In genomic region chr14:113710953-113711352, GRCm38 (mm10) we compare ENCODE assay signal across 16 mouse cellular contexts.
"Had no signal": no experiment of that assay in that cellular context is flagged by ENCODE, and none has a peak within 500 bp of the region (broad histone marks: within the 10 kb centered on the region; RNA-seq: fewer than 3 reads in every experiment).

No protein-coding gene starts in this region.

- DNase-seq: retina, postnatal 1 day; right cerebral cortex, adult 18-20 months; right cerebral cortex, postnatal 14 days; right cerebral cortex, postnatal 25 days; right cerebral cortex, postnatal 4 days; spleen, adult 18-20 months; thymus, adult 18-20 months; thymus, adult 2 months; thymus, postnatal 14 days; thymus, postnatal 25 days; thymus, postnatal 36 days; thymus, postnatal 4 days had no signal

- H3K4me2 ChIP-seq: neural tube, embryonic 13.5 days; neural tube, embryonic 15.5 days; stomach, embryonic 15.5 days had no signal

- H3K27me3 ChIP-seq: neural tube, embryonic 13.5 days; neural tube, embryonic 15.5 days; stomach, embryonic 15.5 days had no signal

- H3K36me3 ChIP-seq: neural tube, embryonic 13.5 days; neural tube, embryonic 15.5 days; stomach, embryonic 15.5 days had no signal

- H3K9me3 ChIP-seq: neural tube, embryonic 13.5 days; neural tube, embryonic 15.5 days; stomach, embryonic 15.5 days had no signal

- H3K27ac ChIP-seq: neural tube, embryonic 13.5 days; neural tube, embryonic 15.5 days; stomach, embryonic 15.5 days; stomach, postnatal 0 days had no signal

- H3K4me1 ChIP-seq: neural tube, embryonic 13.5 days; neural tube, embryonic 15.5 days; stomach, embryonic 15.5 days had no signal

- H3K9ac ChIP-seq: neural tube, embryonic 13.5 days; neural tube, embryonic 15.5 days; stomach, embryonic 15.5 days had no signal

- H3K4me3 ChIP-seq: neural tube, embryonic 13.5 days; neural tube, embryonic 15.5 days; stomach, embryonic 15.5 days had no signal
